Mouse (Mus musculus): Measurements from ENCODE around the gene Ntm.

The Ntm gene

DNA sequence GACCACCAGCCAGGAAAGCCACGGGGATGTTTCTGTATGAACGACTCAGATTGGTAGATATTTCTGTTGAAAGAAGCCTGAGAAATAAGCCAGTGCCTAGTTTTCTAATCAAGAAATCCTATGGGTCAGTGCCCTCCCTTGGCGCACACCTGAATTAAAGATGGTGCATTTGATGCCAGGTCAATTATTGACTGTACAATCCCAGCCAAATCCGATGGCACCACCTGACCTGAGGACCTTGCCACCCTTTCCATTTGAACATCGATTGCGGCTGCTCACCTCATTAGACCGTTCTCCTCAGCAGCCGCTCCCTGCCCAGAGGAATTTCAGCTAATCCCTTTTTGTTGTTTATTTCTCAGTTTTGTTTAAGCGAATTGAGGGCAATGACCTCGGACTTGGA, 483.9 kb downstream of the Ntm start:
- in situ Hi-C loops (cut with MboI, MseI): no loop called here

DNA sequence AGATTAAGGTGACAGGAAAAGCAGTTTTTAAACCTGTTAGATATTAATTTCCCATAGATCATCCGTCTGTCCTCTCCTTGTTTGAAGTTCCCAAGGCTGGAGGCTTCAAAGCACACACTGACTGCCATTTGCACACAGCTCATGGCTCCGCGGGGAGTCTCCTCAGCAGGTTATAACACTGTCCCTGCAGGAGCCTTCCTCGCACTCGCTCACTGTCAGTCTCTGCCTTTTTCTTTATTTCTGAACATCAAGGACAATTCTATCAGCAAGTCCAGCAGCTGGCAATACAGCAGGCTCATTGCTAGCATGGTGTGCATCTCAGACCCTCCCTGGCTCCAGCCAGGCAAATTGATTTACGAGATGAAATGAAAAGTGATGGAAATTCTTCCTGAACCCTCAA, 485.7 kb downstream of the Ntm start:
- in situ Hi-C loops (cut with MboI, MseI): no loop called here

DNA sequence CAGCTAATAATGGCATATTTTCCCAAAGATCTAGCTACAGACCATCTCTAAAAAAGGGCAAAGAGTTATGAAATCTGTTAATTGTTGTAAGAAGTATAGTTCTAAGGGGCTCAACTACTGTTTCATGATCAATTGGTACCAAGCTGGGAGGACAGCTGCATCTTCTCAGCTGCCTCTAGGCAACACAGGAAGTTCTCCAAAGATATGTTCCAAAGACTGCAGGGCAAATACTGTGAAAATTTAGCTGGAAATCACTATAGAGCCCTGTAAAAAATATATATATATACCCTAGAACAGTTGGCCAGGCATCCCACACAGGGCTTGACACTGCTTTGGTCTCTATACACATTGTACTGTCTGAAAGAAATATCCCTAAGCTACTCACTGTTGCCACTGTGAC, 489.5 kb downstream of the Ntm start:
- in situ Hi-C loops (cut with MboI, MseI): no loop called here

DNA sequence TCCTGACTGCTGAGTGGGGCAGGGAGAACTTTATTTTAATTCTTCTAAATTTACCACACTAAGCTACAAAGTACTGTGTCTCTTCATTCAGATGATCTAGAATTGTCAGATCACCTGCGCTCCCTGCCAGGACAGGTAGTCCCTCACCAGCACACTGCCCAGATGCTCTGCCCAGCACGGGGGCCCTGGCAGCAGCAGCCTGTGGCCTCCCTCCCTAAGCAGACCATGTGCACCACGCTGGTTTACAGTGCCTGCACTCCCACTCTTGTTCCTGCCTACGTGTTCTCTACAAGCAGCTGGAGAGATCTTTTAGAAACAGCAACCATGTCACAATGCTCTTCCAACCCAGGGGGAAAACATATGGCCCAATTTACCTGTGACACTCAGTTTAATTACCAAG, 490.7 kb downstream of the Ntm start:
- in situ Hi-C loops (cut with MboI, MseI): no loop called here

DNA sequence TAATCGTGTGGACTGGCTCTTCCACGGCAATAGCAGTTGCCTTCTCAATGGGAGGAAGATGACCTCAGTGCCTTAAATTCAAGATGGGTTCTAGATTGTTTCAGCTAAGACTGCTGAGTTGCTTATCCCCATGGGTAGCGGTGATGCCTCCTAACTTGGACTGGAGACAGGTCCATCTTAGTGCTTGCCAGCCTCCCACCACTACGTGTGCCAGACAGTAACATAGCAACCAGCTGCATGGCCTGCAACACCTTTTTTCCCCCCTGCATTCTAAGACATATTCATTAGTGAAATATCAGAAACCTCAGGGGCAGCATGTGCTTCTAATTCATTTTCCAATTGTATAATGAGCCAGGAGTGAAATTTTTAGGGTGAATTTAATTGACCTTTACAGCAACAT, 498.2 kb downstream of the Ntm start:
- in situ Hi-C loops (cut with MboI, MseI): no loop called here

DNA sequence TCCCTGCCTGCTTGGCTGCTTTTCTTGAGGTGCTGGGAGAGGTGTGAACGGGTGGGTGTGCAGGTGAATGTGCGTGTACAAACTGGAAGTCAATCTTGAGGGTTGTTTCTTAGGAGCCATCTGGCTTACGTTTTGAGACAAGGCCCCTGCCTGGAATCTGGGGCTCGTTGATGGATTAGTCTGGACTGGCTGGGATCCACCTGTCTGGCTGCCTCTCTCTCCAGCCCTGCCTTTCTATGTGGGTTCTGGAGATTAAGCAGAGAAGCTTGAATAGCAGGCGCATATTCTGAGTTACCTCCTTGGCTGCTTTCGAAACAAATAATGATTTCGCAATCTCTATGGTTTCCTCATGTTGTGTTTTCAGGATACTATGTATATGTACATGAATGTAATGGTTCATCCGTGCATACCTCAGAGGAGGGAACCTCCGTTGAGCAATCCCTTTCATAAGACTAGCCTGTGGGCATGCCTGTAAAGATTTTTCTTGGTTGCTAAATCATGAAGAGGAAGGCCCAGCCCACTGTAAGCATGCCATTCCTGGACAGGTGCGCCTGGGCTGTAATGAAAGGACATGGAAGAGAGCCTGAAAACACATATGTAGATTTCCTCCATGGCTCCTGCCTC, 499.9 kb downstream of the Ntm start:
- in situ Hi-C loops (cut with MboI, MseI): no loop called here

DNA sequence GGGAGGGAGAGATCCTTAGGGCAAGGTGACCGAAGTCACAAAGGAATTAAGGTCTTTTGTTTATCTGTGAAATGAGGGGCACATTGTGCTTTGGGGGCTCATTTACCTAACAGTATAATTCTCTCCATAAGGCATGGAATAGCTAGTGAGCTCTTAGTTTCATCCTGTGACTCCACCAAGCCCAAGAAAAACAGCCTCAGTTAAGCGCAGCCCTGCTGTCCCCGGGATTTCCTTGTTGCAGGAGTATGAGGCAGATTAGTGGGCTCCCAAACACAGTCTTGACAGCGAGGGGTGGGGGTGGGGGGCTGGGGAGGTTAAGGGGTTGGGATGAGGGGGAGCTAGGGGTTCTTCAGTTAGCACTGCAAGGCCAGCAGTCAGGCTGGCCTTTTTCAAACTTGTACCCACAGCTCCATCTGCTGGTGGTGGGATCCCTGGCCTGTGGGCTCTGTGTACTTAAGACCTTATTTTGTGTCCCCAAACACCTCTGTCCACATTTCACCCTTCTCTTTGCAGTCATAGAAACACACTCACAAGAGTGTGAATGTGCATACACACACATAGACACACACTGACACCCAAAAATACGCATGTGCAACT, 504.9 kb downstream of the Ntm start:
- in situ Hi-C loops (cut with MboI, MseI): no loop called here

DNA sequence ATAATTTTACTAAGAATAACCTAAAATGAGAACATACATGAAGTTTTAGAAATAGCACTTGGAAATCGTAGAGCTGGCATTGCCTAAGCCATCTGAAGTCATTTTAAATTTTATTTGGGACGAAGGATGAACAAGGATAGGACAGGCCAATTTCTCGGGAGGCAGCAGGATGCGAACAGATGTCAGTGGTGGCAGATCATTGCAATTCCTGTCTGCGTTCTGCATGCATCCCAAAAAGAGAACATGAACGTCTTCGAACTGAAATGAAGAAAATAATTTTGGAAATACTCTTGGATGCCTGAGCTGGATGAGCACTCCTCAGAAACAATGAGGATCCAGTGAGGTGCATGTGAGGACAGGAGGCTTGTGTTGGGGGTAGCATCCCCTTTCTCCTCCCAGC, 506.9 kb downstream of the Ntm start:
- in situ Hi-C loops (cut with MboI, MseI): no loop called here

DNA sequence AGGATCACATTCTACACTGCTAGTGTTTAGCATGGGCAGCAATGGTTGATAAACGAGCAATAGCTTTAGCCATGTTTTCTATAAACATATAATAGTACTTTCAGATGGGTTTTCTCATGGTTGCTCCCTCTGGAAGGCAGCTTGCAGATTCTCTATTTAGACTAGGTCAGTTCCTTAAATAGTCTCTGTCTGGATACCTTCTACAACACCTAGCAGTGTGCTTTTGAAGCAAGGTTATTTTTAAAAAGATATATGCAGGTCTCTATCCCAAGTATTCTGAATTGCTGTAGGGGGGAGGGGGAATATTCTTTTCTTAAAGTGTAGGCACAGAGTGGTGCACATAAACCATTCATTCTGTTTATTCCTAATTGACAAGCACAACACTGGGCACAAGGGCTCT, 511.7 kb downstream of the Ntm start:
- in situ Hi-C loops (cut with MboI, MseI): no loop called here

DNA sequence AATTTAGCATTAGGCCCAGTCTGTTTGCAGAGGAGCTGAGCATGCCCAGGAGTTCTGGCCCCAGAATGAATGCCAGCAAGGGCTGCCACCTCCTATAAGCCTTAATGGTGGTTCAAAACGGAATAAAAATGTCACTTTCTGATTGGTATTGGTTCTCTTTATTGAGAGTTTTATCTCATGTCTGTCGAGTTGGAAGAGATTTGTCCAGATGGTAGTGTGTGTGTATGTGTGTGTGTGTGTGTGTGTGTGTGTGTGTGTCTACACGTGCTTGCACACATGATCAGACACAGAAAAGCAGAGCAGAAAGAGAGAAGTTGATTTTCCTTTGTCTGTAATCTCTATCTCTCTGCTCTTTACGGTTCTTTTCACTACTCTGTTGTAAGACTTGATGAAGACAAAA, 518.9 kb downstream of the Ntm start:
- in situ Hi-C loops (cut with MboI, MseI): no loop called here

DNA sequence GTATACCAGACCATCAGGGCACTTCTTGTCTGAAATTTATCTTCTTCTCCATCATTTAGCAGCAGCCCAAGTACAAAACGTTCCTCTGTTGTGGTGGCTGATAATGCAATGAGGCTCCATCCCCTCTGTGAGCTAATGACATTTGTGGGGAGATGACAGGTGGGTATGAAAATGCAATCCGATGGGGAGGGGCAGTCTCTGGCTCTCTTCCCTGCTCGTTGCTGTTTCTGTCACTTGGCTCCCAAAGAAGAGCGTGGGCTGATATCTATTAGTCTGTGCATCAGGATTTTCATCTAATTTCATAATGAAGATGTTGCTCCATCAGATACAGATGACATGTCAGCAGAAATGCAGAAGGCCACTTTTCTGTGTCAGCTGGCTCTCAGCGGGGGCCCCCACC, 523.5 kb downstream of the Ntm start:
- in situ Hi-C loops (cut with MboI, MseI): no loop called here

DNA sequence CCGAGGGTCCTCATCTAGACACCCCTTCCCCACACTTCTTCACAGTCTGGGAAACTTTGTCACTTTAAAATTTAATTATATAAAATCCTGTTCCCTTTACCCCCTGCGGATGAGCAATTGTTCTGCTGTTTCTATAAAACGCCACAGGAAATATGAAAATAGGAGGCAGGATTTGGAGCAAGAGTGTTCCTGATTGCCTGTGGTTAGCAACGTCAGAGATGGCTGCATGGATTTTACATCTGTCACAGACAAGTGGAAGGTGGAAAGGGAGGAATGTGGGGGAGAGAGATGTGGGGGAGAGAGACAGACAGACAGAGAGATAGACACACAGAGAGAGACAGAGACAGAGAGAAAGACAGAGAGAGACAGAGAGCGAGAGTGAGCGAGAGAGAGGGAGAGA, 528.3 kb downstream of the Ntm start:
- in situ Hi-C loops (cut with MboI, MseI): no loop called here

DNA sequence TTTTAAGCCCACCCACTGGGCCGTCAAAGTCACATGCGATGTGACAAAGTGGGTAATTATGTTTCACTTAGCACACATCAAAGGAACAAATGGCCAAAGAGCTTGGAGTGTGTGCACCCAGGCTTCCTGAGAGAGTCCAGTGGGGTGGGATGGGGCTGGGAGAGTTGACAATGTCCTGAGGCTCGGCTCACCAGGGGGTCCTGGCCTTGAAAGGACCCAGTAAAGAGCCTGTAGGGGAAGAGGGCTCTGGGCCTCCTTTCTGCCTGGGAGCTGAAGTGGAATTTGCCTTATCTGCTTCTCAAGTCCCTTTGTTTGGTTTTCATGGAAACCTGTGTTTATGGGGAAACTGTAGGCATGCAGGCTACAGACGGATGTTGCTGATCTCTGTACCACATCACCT, 529.0 kb downstream of the Ntm start:
- in situ Hi-C loops (cut with MboI, MseI): no loop called here

DNA sequence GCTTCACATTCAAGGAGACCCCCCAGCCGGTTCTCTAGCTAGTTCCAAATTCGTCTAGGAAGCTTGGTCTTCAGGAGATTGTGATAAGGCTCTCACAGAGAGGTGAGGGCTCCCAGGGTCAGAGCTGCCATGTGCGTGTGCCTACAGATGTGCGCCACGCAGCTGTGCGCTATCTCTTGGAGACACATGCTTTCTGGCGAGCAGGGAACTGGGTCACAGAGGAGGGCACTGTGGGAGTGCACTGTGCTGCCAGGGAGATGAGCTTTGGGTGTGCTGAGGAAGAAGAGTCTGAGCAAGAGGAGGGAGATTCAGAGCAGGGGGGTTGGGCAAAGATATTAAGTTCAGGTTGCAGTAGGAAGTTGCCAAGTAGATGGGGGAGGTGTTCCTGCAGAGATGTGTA, 529.8 kb downstream of the Ntm start:
- in situ Hi-C loops (cut with MboI, MseI): no loop called here

DNA sequence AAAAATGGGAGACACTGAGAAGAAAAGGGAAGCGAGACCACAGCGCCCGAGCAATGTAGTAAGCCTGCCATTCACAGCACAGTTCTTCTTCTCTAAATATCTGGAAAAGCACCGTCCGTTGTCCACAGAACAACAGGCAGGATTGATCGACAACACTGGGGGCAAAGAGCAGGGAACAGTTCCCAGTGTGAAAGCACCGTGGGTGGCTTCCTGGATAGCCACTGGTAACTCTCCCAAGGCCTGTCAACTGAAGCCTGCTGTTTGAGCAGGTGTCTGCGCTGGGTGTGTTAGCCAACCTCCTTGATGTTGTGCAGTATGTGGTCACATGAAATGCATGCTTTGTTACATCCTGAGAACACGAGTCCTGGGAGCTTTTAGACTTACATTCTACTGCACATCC, 531.4 kb downstream of the Ntm start:
- in situ Hi-C loops (cut with MboI, MseI): no loop called here

DNA sequence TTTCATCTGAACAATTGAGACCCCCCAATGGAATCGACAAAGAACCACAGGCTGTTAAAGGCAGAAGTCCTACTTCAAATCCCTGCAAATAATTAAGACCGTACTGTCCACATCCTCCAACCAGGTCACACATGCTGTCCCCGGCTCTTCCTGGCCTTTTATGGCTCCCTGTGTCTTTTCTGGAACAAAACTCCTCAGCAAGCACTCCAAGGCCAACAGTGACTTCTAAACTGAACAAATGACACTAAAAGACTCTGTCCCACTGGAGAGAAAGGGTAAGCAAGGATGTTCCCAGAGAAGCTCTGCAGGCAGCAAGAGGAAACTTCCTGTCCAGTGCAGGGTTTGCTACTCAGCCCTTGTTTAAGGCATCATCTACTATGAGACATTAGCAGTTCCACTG, 532.8 kb downstream of the Ntm start:
- in situ Hi-C loops (cut with MboI, MseI): no loop called here

DNA sequence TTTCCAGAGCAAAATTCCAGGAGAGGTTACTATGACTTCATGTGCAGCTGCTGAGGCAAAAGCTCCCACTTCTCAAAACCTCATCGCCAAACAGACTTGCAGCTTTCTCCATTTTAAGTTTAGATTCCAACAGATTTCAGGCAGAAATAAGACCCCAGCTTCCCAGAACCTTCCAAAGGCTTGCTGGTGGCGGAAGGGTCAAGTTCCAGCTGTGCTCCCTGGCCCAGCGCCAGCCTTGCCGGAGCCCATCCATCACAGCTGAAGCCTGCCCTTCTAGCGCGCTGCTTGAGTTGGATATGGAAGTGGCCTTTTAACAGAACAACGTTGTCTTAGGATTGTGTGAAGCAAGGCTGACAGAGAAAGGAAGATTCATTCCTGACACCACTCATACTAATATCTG, 534.6 kb downstream of the Ntm start:
- in situ Hi-C loops (cut with MboI, MseI): no loop called here

DNA sequence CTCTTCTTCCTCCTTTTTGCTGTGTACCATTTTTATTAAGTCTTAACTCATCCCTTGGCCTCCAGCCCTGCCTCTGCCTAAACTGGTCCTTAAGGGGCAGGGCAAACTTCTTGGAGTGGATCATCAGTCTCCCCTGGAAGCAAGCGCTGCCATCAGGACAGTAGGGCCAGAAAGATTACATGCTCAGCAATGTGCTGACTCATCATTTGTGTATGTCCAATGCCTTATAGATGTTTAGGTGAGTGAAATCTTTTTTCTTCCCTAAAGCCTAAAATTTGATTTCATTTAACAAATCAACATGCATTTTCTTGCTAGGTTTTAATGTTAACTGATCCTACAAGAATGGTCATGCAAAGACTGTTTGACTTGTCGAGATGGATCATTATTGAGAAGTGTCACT, 536.7 kb downstream of the Ntm start:
- in situ Hi-C loops (cut with MboI, MseI): no loop called here

DNA sequence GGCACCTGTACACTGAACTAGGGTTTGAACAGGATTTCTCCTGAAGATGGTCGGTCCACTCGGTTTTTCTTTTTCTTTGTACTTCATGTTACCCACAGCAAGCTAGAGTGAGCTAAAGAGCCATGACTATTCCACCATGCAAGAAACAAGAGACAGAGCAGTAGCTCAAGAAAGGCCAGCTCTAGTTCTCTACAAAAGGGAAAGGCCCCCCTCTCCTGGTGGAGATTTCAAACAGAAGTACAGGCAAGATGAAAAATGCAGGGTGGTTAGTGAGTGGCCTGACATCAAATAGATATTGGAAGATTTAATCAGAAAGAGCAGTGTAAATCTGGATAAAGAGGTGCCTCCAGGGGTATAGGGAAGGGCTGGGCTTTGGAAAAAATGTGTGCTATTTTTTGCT, 547.4 kb downstream of the Ntm start:
- in situ Hi-C loops (cut with MboI, MseI): no loop called here

DNA sequence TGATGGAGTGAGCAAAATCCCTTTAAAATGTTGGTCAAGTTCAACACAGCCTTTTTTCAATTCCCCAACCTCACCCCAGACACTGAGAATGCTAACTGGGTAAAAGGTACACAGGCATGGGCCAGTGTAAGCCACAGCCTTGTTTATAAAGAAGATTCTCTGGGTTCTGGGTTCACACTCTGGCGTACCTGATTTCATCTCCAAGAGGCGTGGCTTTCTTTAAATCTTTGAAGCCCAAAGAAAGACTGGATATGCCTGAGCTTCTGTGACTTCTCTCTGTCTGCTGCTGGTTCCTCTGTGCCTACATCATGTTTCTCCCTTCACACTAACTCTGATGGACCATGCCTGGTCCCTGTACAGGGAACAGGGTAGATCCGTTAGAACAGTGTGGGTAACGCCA, 549.8 kb downstream of the Ntm start:
- in situ Hi-C loops (cut with MboI, MseI): no loop called here

DNA sequence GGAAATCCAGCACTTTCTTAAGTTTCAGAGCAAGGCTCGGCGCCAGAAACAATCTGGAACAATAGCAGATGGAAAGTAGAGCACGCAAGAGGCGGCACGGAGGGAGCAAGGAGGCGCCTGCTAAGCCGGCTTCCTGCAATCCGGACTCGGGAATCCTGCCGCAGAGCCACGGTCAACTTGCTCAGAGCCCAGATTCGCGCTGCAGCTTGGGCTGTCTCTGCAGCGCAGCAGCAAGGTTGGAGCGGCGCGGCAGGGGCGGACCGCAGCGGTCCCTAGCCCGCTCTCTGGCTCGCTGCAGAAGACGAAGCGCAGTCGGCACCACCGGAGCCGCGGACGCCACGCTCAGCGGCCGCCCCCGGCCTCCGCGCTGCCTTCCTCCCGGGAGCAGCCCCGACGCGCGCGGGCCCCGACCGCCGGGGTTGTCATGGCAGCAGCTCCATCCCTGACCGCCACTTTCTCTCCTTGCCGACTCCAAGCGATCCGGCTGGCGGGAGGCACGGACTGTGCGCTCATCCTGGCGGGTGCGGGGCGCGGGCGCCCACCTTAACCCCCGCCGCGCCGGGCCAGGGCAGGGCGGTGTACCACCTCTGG, 550.7 kb downstream of the Ntm start:
- in situ Hi-C loops (cut with MboI, MseI): no loop called here

DNA sequence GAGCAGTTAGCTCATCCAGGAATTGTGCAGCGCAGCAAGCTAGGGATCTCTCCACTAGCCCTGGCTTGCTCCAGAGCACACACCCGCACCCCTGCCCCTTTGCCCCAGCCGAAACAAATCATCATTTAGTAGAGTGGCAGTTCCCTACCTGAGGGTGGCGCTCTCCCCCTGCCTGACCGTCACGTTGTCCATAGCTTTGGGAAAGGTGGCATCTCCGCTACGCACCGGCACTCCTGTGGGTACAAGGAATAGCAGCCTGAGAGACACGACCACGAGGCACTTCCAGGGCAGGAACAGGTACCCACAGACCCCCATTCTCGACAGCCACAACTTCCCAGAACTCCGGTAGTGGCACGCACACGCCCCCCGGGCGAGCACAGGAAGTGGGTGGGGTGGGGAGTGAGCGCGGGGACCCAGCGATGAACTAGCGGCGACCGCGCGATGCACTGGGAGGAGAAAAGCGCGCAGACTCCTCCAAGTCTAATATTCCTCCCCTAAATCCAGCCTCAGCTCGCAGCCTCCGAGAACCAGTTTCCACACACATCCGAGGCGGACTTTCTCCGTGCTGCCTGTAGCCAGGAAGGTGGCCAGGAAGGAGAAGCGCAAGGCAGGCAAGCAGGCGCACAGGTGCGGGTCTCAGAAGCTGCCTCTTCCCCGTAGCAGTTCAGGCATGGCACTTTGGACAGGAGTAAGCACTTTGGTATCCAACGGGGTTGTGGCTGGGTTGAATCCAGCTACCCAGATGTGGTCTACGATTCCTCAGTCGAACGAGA, 551.3 kb downstream of the Ntm start:
- in situ Hi-C loops (cut with MboI, MseI): no loop called here
